Comparison of ENCODE assay signal across 8 mouse cellular contexts in the genomic region with DNA sequence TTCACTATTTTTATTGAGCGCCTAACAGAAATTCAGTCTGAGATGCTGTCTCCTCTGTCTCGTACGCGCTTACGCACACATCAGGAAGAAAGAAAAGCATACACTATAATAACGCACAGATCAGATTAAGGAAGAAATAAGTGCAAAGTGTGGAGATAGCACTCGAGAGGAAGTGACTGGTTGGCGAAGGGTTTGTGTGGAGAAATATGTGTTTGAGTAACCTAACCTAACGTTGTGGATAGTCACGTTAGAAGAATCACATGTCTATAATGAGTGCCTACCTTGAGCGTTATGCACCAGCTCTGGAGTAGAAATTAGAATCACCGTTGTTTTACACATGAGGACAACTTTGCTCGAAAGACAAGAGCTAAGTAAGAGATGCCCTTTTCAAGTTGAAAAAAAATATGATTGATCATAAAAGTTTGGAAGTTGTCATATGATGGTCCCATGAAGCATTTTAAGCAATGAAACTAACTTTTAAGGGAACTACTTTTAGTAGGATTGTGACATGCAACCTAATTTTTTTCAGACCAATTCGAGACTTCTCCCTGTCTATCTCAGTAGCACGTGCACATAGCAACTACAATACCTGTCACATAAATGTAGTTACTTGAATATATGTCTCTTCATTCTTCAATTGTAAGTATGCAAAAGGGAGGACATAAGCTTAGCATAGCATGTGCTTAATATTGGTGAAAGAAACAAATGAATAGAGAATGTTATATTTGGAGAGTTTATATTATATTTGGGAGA. TPM values are rescaled to one million over a fixed set of nuclear protein-coding genes. Genes with fewer than 3 reads are reported as not detected.
DNase-seq lines count a peak whose midpoint lies in the region; ATAC-seq lines count a peak whose summit lies in the region.

No protein-coding gene starts in this region.

- 17% methylated on average over 15 of the region's 15 CpGs for WGBS in heart, embryonic 12.5 days
- 18% methylated on average over 15 of the region's 15 CpGs for WGBS in hindbrain, embryonic 14.5 days
- WGBS in midbrain, embryonic 12.5 days, result 16% methylated on average over 15 of the region's 15 CpGs

- H3K4me1 ChIP-seq in heart, embryonic 12.5 days (replicated peaks), result peaks cover 10% of the 10 kb centered on the region
- peaks cover 13% of the 10 kb centered on the region for H3K4me1 ChIP-seq in hindbrain, embryonic 14.5 days (replicated peaks; ENCODE audit: control insufficient read depth, insufficient read depth, low read length)
- H3K4me1 ChIP-seq in midbrain, embryonic 12.5 days, result peaks cover 14% of the 10 kb centered on the region

- ATAC-seq in heart, embryonic 12.5 days (ENCODE audit: insufficient number of reproducible peaks, low FRiP score), result no peak
- no peak for ATAC-seq in hindbrain, embryonic 14.5 days (ENCODE audit: low FRiP score)
- ATAC-seq in midbrain, embryonic 12.5 days (ENCODE audit: low FRiP score, low read depth), result no peak

- peak overlapping the region; percentile 70 for H3K4me2 ChIP-seq in heart, embryonic 12.5 days
- peak overlapping the region; percentile 88 for H3K4me2 ChIP-seq in hindbrain, embryonic 14.5 days (replicated peaks)
- peak overlapping the region; percentile 75 for H3K4me2 ChIP-seq in midbrain, embryonic 12.5 days (replicated peaks)

- no peak for DNase-seq in heart, postnatal 4 days
- peak; percentile 53 for DNase-seq in MEL-GATA-1-ER (ENCODE audit: extremely low read depth, low read depth)
- no peak for DNase-seq in hindbrain, embryonic 14.5 days (ENCODE audit: low spot score)
- DNase-seq in adrenal gland, adult 2 months, result no peak
- no peak for DNase-seq in thymus, postnatal 25 days
- no peak for DNase-seq in ovary, postnatal 10 days (ENCODE audit: low spot score)

- H3K36me3 ChIP-seq in heart, embryonic 12.5 days, result peaks cover 5% of the 10 kb centered on the region; the same call in 1 of the 2 replicates
- H3K36me3 ChIP-seq in hindbrain, embryonic 14.5 days (replicated peaks; ENCODE audit: control insufficient read depth, insufficient read depth), result no peaks in the 10 kb centered on the region
- H3K36me3 ChIP-seq in midbrain, embryonic 12.5 days, result peaks cover 2% of the 10 kb centered on the region; the same call in 1 of the 2 replicates

- peak overlapping the region; percentile 81 for H3K9ac ChIP-seq in heart, embryonic 12.5 days
- 0 out of 2 replicates have a peak overlapping the region, but pooled peaks have one; percentile 50 for H3K9ac ChIP-seq in hindbrain, embryonic 14.5 days
- H3K9ac ChIP-seq in midbrain, embryonic 12.5 days (replicated peaks), result peak overlapping the region; percentile 62; the same call in 1 of the 2 replicates

- H3K9me3 ChIP-seq in heart, embryonic 12.5 days (replicated peaks), result no peaks in the 10 kb centered on the region
- H3K9me3 ChIP-seq in hindbrain, embryonic 14.5 days (ENCODE audit: control insufficient read depth, low read length), result no peaks in the 10 kb centered on the region
- H3K9me3 ChIP-seq in midbrain, embryonic 12.5 days, result no peaks in the 10 kb centered on the region

- peak overlapping the region; percentile 71 for H3K4me3 ChIP-seq in heart, embryonic 12.5 days
- H3K4me3 ChIP-seq in hindbrain, embryonic 14.5 days (replicated peaks; ENCODE audit: low read length), result peak overlapping the region; percentile 56
- peak overlapping the region; percentile 63 for H3K4me3 ChIP-seq in midbrain, embryonic 12.5 days

- H3K27me3 ChIP-seq in heart, embryonic 12.5 days (replicated peaks), result no peaks in the 10 kb centered on the region
- H3K27me3 ChIP-seq in hindbrain, embryonic 14.5 days (ENCODE audit: control insufficient read depth, insufficient read depth, low read length), result no peaks in the 10 kb centered on the region
- H3K27me3 ChIP-seq in midbrain, embryonic 12.5 days, result no peaks in the 10 kb centered on the region

- H3K27ac ChIP-seq in heart, embryonic 12.5 days (ENCODE audit: poor library complexity, severe bottlenecking), result no peak overlapping the region
- no peak overlapping the region for H3K27ac ChIP-seq in hindbrain, embryonic 14.5 days
- no peak overlapping the region for H3K27ac ChIP-seq in midbrain, embryonic 12.5 days (replicated peaks)

RNA-seq across cellular contexts. Expression of gene Rad51b, which starts 1.0 kb away (rescaled TPM):
- polyA plus RNA-seq in heart, embryonic 12.5 days (2016; fragmentation: Nextera tagmentation; extraction: Ambion mirVana), result 4.5 and 4.6 TPM in 2 replicates
- 1 to 10 TPM; 3.4 to 4.3 TPM for total RNA-seq in heart, postnatal 4 days (2021)
- 1.2 and 1.5 TPM in 2 replicates for polyA plus RNA-seq in hindbrain, embryonic 14.5 days (2014; fragmentation: Nextera tagmentation; extraction: Ambion mirVana)
- polyA plus RNA-seq in midbrain, embryonic 12.5 days (2016; fragmentation: Nextera tagmentation; extraction: Ambion mirVana), result 6.5 and 7.6 TPM in 2 replicates
- under 1 TPM; 0.45 to 0.49 TPM for total RNA-seq in adrenal gland, adult 2 months (2021)
- 0.07 and 0.08 TPM in 2 replicates for polyA plus RNA-seq in adrenal gland, adult 2 months (2012; rRNA removed)

RNA-seq across cellular contexts. Expression of gene Zfyve26, which starts 2.0 kb away (rescaled TPM):
- polyA plus RNA-seq in heart, embryonic 12.5 days (2016; fragmentation: Nextera tagmentation; extraction: Ambion mirVana), result 12.3 and 13.1 TPM in 2 replicates
- total RNA-seq in heart, postnatal 4 days (2021), result 10 to 100 TPM; 16.3 to 18.5 TPM
- polyA plus RNA-seq in hindbrain, embryonic 14.5 days (2014; fragmentation: Nextera tagmentation; extraction: Ambion mirVana), result 9.7 and 11.7 TPM in 2 replicates
- polyA plus RNA-seq in midbrain, embryonic 12.5 days (2016; fragmentation: Nextera tagmentation; extraction: Ambion mirVana), result 13.7 and 18.4 TPM in 2 replicates
- 10 to 100 TPM; 19.7 to 23.0 TPM for total RNA-seq in adrenal gland, adult 2 months (2021)
- 10.5 and 11.2 TPM in 2 replicates for polyA plus RNA-seq in adrenal gland, adult 2 months (2012; rRNA removed)
